Mouse (Mus musculus) neural tube, embryonic 12.5 days (tissue): ENCODE data around the gene Lrguk. TPM values are rescaled to one million over a fixed set of nuclear protein-coding genes. Genes with fewer than 3 reads are reported as not detected.

Source experiments
- ATAC-seq: fragments of 200-750 bp; cut with Nextera tagmentation; 2 replicates; pipeline ENCODE4 v1.8.0; 2017; ENCODE audit warnings: low read depth, mild to moderate bottlenecking, moderate TSS enrichment, moderate library complexity; ENCODE audit not compliant: low FRiP score
- H3K27ac ChIP-seq: fragments of 300-500 bp; sonication (generic); 2 replicates; pipeline ENCODE4 v1.5.1; 2016
- H3K27me3 ChIP-seq: fragments of 300-500 bp; sonication (generic); replicated peaks from 2 replicates; pipeline ENCODE4 v1.6.1; 2016; ENCODE audit warnings: mild to moderate bottlenecking
- H3K36me3 ChIP-seq: fragments of 300-500 bp; sonication (generic); 2 replicates; pipeline ENCODE4 v1.6.1; 2016; ENCODE audit warnings: mild to moderate bottlenecking
- H3K4me1 ChIP-seq: fragments of 300-500 bp; sonication (generic); 2 replicates; pipeline ENCODE4 v1.6.1; 2016
- H3K4me2 ChIP-seq: fragments of 300-500 bp; sonication (generic); replicated peaks from 2 replicates; pipeline ENCODE4 v1.6.1; 2016; ENCODE audit warnings: mild to moderate bottlenecking
- H3K4me3 ChIP-seq: fragments of 300-500 bp; sonication (generic); 2 replicates; pipeline ENCODE4 v1.5.1; 2016
- H3K9ac ChIP-seq: fragments of 300-500 bp; sonication (generic); 2 replicates; pipeline ENCODE4 v1.6.1; 2016; ENCODE audit warnings: mild to moderate bottlenecking
- H3K9me3 ChIP-seq: fragments of 300-500 bp; sonication (generic); 2 replicates; pipeline ENCODE4 v1.6.1; 2016; ENCODE audit warnings: mild to moderate bottlenecking
- WGBS: fragments of 180-500 bp; shearing (Covaris S2); methylation state at CpG from one replicate; pipeline ENCODE4 v1.1.7; 2016; 5-methylcytosine and 5-hydroxymethylcytosine counted together
- polyA plus RNA-seq: library from polyadenylated mRNA; unstranded; fragments of >200 nt; fragmentation: Nextera tagmentation; extraction: Ambion mirVana; gene quantifications from 2 replicates; pipeline ENCODE4 v1.2.1, GENCODE M21; 2016

Lrguk gene
- polyA plus RNA-seq, result 0.46 and 1.2 TPM in 2 replicates

- ATAC-seq, result peak; percentile 98
- peaks cover 3% of the 10 kb centered on the region; the same call in 1 of the 2 replicates for H3K4me1 ChIP-seq
- H3K27ac ChIP-seq, result 0 out of 2 replicates have a peak within 1 kb of the TSS, but pooled peaks have one; percentile 47
- 0 out of 2 replicates have a peak, but pooled peaks cover 2% of the 10 kb centered on the region for H3K27me3 ChIP-seq
- 4% methylated on average over 32 of the region's 32 CpGs for WGBS
- H3K4me3 ChIP-seq, result peak within 1 kb of the TSS; percentile 58
- no peaks in the 10 kb centered on the region for H3K9me3 ChIP-seq
- peak within 1 kb of the TSS; percentile 81 for H3K4me2 ChIP-seq
- no peaks in the 10 kb centered on the region for H3K36me3 ChIP-seq
- H3K9ac ChIP-seq, result peak within 1 kb of the TSS; percentile 56
These were observed at the start of gene Lrguk for GRCm38 (mm10) chr6:34028933-34029745. Gene Lrguk, plus strand, starts transcription at chr6:34029448.

GRCm38 (mm10) chr6:33982709-33983108 lies 46.5 kb upstream of the Lrguk start:
- no peak for ATAC-seq

GRCm38 (mm10) chr6:33987132-33987531 lies 42.1 kb upstream of the Lrguk start:
- no peak for ATAC-seq
- Histone ChIP-seq H3K27me3 (no peaks in the 10 kb centered on the region), H3K4me1 (no peaks in the 10 kb centered on the region), H3K4me2 (no peak overlapping the region), H3K4me3 (no peak overlapping the region), H3K9ac (no peak overlapping the region), H3K27ac (no peak overlapping the region), H3K9me3 (no peaks in the 10 kb centered on the region), H3K36me3 (no peaks in the 10 kb centered on the region)
- WGBS, result 77% methylated on average over 5 of the region's 5 CpGs

More at GRCm38 (mm10) chr6:33982709-33983108, 46.5 kb upstream of the Lrguk start:
- no peak overlapping the region for H3K27ac ChIP-seq
- no peaks in the 10 kb centered on the region for H3K9me3 ChIP-seq
- 83% methylated on average over 9 of the region's 9 CpGs for WGBS
- H3K9ac ChIP-seq, result no peak overlapping the region
- H3K4me2 ChIP-seq, result no peak overlapping the region
- no peaks in the 10 kb centered on the region for H3K36me3 ChIP-seq
- H3K4me3 ChIP-seq, result no peak overlapping the region
- no peaks in the 10 kb centered on the region for H3K27me3 ChIP-seq
- H3K4me1 ChIP-seq, result no peaks in the 10 kb centered on the region; the same call in 1 of the 2 replicates

- H3K4me2 ChIP-seq, result peak overlapping the region; percentile 32
- ATAC-seq, result peak; percentile 56; the same call in 1 of the 2 replicates
These were observed 36.8 kb upstream of the Lrguk start for GRCm38 (mm10) chr6:33992213-33993034.

GRCm38 (mm10) chr6:33993842-33994241 lies 35.4 kb upstream of the Lrguk start:
- Histone ChIP-seq H3K9me3 (no peaks in the 10 kb centered on the region), H3K27ac (no peak overlapping the region), H3K9ac (no peak overlapping the region), H3K4me1 (no peaks in the 10 kb centered on the region), H3K4me3 (no peak overlapping the region), H3K4me2 (no peak overlapping the region), H3K36me3 (no peaks in the 10 kb centered on the region), H3K27me3 (no peaks in the 10 kb centered on the region)
- no peak for ATAC-seq
- WGBS, result 60% methylated on average over 6 of the region's 6 CpGs

More at GRCm38 (mm10) chr6:33992213-33993034, 36.8 kb upstream of the Lrguk start:
- H3K36me3 ChIP-seq, result no peaks in the 10 kb centered on the region
- no peak overlapping the region for H3K27ac ChIP-seq
- H3K9ac ChIP-seq, result no peak overlapping the region
- no peaks in the 10 kb centered on the region for H3K27me3 ChIP-seq
- H3K4me1 ChIP-seq, result no peaks in the 10 kb centered on the region
- H3K4me3 ChIP-seq, result no peak overlapping the region
- no peaks in the 10 kb centered on the region for H3K9me3 ChIP-seq
- WGBS, result 28% methylated on average over 24 of the region's 24 CpGs

GRCm38 (mm10) chr6:33998590-33998989 lies 30.7 kb upstream of the Lrguk start:
- ATAC-seq, result no peak
- Histone ChIP-seq H3K27ac (no peak overlapping the region), H3K36me3 (no peaks in the 10 kb centered on the region), H3K4me1 (no peaks in the 10 kb centered on the region), H3K4me2 (no peak overlapping the region), H3K4me3 (no peak overlapping the region), H3K9ac (no peak overlapping the region), H3K9me3 (no peaks in the 10 kb centered on the region), H3K27me3 (no peaks in the 10 kb centered on the region)
- WGBS, result 49% methylated on average over 4 of the region's 4 CpGs

- 37% methylated on average over 7 of the region's 7 CpGs for WGBS
- H3K27ac ChIP-seq, result no peak overlapping the region
- no peak overlapping the region for H3K4me2 ChIP-seq
These were observed 29.7 kb upstream of the Lrguk start for GRCm38 (mm10) chr6:33999530-33999929.

GRCm38 (mm10) chr6:34000644-34001043 lies 28.6 kb upstream of the Lrguk start:
- 88% methylated on average over 7 of the region's 7 CpGs for WGBS
- no peak overlapping the region for H3K9ac ChIP-seq
- no peaks in the 10 kb centered on the region for H3K4me1 ChIP-seq
- no peak overlapping the region for H3K27ac ChIP-seq
- H3K9me3 ChIP-seq, result no peaks in the 10 kb centered on the region
- no peaks in the 10 kb centered on the region for H3K27me3 ChIP-seq
- no peaks in the 10 kb centered on the region for H3K36me3 ChIP-seq
- no peak for ATAC-seq
- no peak overlapping the region for H3K4me3 ChIP-seq
- no peak overlapping the region for H3K4me2 ChIP-seq

More at GRCm38 (mm10) chr6:33999530-33999929, 29.7 kb upstream of the Lrguk start:
- Histone ChIP-seq H3K4me3 (no peak overlapping the region), H3K36me3 (no peaks in the 10 kb centered on the region), H3K9ac (no peak overlapping the region), H3K4me1 (no peaks in the 10 kb centered on the region), H3K27me3 (no peaks in the 10 kb centered on the region), H3K9me3 (no peaks in the 10 kb centered on the region)
- ATAC-seq, result no peak

GRCm38 (mm10) chr6:34003033-34003432 lies 26.2 kb upstream of the Lrguk start:
- Histone ChIP-seq H3K4me1 (no peaks in the 10 kb centered on the region), H3K36me3 (no peaks in the 10 kb centered on the region), H3K27ac (no peak overlapping the region), H3K9me3 (no peaks in the 10 kb centered on the region), H3K4me2 (no peak overlapping the region), H3K9ac (no peak overlapping the region), H3K4me3 (no peak overlapping the region), H3K27me3 (no peaks in the 10 kb centered on the region)
- no peak for ATAC-seq
- 17% methylated on average over 1 of the region's 1 CpGs for WGBS

- Histone ChIP-seq H3K27me3 (no peaks in the 10 kb centered on the region), H3K4me2 (no peak overlapping the region), H3K4me1 (0 out of 2 replicates have a peak, but pooled peaks cover 3% of the 10 kb centered on the region), H3K9me3 (no peaks in the 10 kb centered on the region), H3K9ac (no peak overlapping the region), H3K36me3 (no peaks in the 10 kb centered on the region), H3K4me3 (no peak overlapping the region), H3K27ac (no peak overlapping the region)
- WGBS, result 70% methylated on average over 6 of the region's 6 CpGs
- ATAC-seq, result no peak
These were observed 15.8 kb upstream of the Lrguk start for GRCm38 (mm10) chr6:34013469-34013868.

- Histone ChIP-seq H3K27ac (no peak overlapping the region), H3K4me3 (peak overlapping the region; percentile 58), H3K9ac (peak overlapping the region; percentile 56), H3K9me3 (no peaks in the 10 kb centered on the region), H3K36me3 (no peaks in the 10 kb centered on the region), H3K4me1 (peaks cover 3% of the 10 kb centered on the region; the same call in 1 of the 2 replicates), H3K27me3 (0 out of 2 replicates have a peak, but pooled peaks cover 2% of the 10 kb centered on the region), H3K4me2 (peak overlapping the region; percentile 81)
- WGBS, result under 1% methylated on average over 4 of the region's 4 CpGs
- ATAC-seq, result peak; percentile 75
These were observed 439 bp downstream of the Lrguk start for GRCm38 (mm10) chr6:34029746-34030027.

GRCm38 (mm10) chr6:34034096-34034495 lies 4.8 kb downstream of the Lrguk start:
- Histone ChIP-seq H3K4me3 (no peak overlapping the region), H3K9ac (no peak overlapping the region), H3K27ac (no peak overlapping the region), H3K27me3 (0 out of 2 replicates have a peak, but pooled peaks cover 2% of the 10 kb centered on the region), H3K4me2 (no peak overlapping the region), H3K9me3 (no peaks in the 10 kb centered on the region), H3K36me3 (no peaks in the 10 kb centered on the region), H3K4me1 (no peaks in the 10 kb centered on the region)
- no peak for ATAC-seq
- 54% methylated on average over 3 of the region's 3 CpGs for WGBS
